Mouse (Mus musculus) liver, adult 2 months (tissue): ENCODE measurements at regions not wholly inside any gene's neighbourhood (a gene's known extent, or its start where the extent isn't known, plus 50 kb on each side); places are given as distances from the start of the nearest gene placed in this dataset.

Experiments
- DNase-seq: peaks from one replicate; pipeline ENCODE4 v3.0.0-alpha.2; 2011; ENCODE audit warnings: low read depth, low spot score; ENCODE audit errors: extremely low read depth
- H3K27ac ChIP-seq: fragments of 200-500 bp; replicated peaks from 2 replicates; pipeline ENCODE4 v1.5.1; 2012; ENCODE audit warnings: low read depth, mild to moderate bottlenecking, control low read depth, inconsistent platforms, low read length; ENCODE audit not compliant: insufficient read depth
- H3K27me3 ChIP-seq: fragments of 200-500 bp; 2 replicates; pipeline ENCODE4 v1.6.1; 2012; ENCODE audit warnings: mild to moderate bottlenecking, moderate library complexity, low read length, inconsistent platforms; ENCODE audit not compliant: control insufficient read depth, insufficient read depth
- H3K36me3 ChIP-seq: fragments of 200-500 bp; 2 replicates; pipeline ENCODE4 v1.6.1; 2012; ENCODE audit warnings: low read length, inconsistent platforms; ENCODE audit not compliant: control insufficient read depth, insufficient read depth
- H3K4me1 ChIP-seq: fragments of 200-500 bp; 2 replicates; pipeline ENCODE4 v1.6.1; 2011; ENCODE audit warnings: low read length; ENCODE audit not compliant: control insufficient read depth, insufficient read depth
- H3K4me3 ChIP-seq: fragments of 200-500 bp; 2 replicates; pipeline ENCODE4 v1.5.1; 2011; ENCODE audit warnings: low read depth, mild to moderate bottlenecking, control low read depth, low read length, moderate library complexity; ENCODE audit not compliant: insufficient read depth
- H3K79me2 ChIP-seq: fragments of 200-500 bp; 2 replicates; pipeline ENCODE4 v1.6.1; 2012; ENCODE audit warnings: inconsistent platforms, mild to moderate bottlenecking, low read length, moderate library complexity; ENCODE audit not compliant: control insufficient read depth, insufficient read depth
- H3K9ac ChIP-seq: fragments of 200-500 bp; 2 replicates; pipeline ENCODE4 v1.6.1; 2012; ENCODE audit warnings: low read depth, mild to moderate bottlenecking, control low read depth, inconsistent platforms, low read length
- CTCF ChIP-seq: fragments of 200-500 bp; IDR thresholded peaks from 2 replicates; pipeline ENCODE4 v1.5.1; 2011; ENCODE audit warnings: low read depth, low read length, control low read depth
- POLR2A ChIP-seq: fragments of 200-500 bp; IDR thresholded peaks from 2 replicates; pipeline ENCODE4 v1.6.1; 2011; ENCODE audit warnings: low read length, control low read depth; ENCODE audit not compliant: insufficient read depth; ENCODE audit errors: extremely low read depth
- WGBS: fragments of 180-500 bp; shearing (Covaris S2); methylation state at CpG from one replicate; pipeline ENCODE4 v1.1.7; 2018; 5-methylcytosine and 5-hydroxymethylcytosine counted together

- Histone ChIP-seq H3K27ac (no peak overlapping the region), H3K4me1 (0 out of 2 replicates have a peak, but pooled peaks cover 2% of the 10 kb centered on the region), H3K9ac (no peak overlapping the region), H3K4me3 (no peak overlapping the region), H3K79me2 (no peaks in the 10 kb centered on the region), H3K27me3 (no peaks in the 10 kb centered on the region), H3K36me3 (no peaks in the 10 kb centered on the region)
- TF ChIP-seq CTCF (no peak), POLR2A (no peak)
- no peak for DNase-seq
- WGBS = 85% methylated on average over 2 of the region's 2 CpGs
Observed at GRCm38 (mm10) chr6:94865498-94865897, 165.5 kb upstream of the Lrig1 start.

GRCm38 (mm10) chr6:94858121-94858621 lies 158.2 kb upstream of the Lrig1 start:
- Histone ChIP-seq H3K4me1 (no peaks in the 10 kb centered on the region), H3K27ac (no peak overlapping the region), H3K27me3 (no peaks in the 10 kb centered on the region), H3K4me3 (no peak overlapping the region), H3K79me2 (no peaks in the 10 kb centered on the region), H3K9ac (no peak overlapping the region), H3K36me3 (no peaks in the 10 kb centered on the region)
- WGBS = 87% methylated on average over 5 of the region's 5 CpGs
- no peak for DNase-seq
- TF ChIP-seq CTCF (no peak), POLR2A (no peak)

- Histone ChIP-seq H3K27ac (no peak overlapping the region), H3K79me2 (no peaks in the 10 kb centered on the region), H3K4me1 (no peaks in the 10 kb centered on the region), H3K27me3 (no peaks in the 10 kb centered on the region), H3K36me3 (no peaks in the 10 kb centered on the region), H3K9ac (no peak overlapping the region), H3K4me3 (no peak overlapping the region)
- TF ChIP-seq POLR2A (no peak), CTCF (no peak)
- no peak for DNase-seq
- 71% methylated on average over 5 of the region's 5 CpGs for WGBS
Observed at GRCm38 (mm10) chr6:94850121-94850520, 150.2 kb upstream of the Lrig1 start.

- Histone ChIP-seq H3K36me3 (no peaks in the 10 kb centered on the region), H3K4me1 (no peaks in the 10 kb centered on the region), H3K27me3 (no peaks in the 10 kb centered on the region), H3K79me2 (no peaks in the 10 kb centered on the region), H3K4me3 (no peak overlapping the region), H3K9ac (no peak overlapping the region), H3K27ac (no peak overlapping the region)
- no peak for TF ChIP-seq POLR2A
- no peak for TF ChIP-seq CTCF
- 91% methylated on average over 3 of the region's 3 CpGs for WGBS
- DNase-seq = no peak
Observed at GRCm38 (mm10) chr6:94849533-94849932, 149.6 kb upstream of the Lrig1 start.

- Histone ChIP-seq H3K4me3 (no peak overlapping the region), H3K4me1 (no peaks in the 10 kb centered on the region), H3K27me3 (no peaks in the 10 kb centered on the region), H3K36me3 (no peaks in the 10 kb centered on the region), H3K79me2 (no peaks in the 10 kb centered on the region), H3K9ac (no peak overlapping the region), H3K27ac (no peak overlapping the region)
- TF ChIP-seq CTCF = no peak
- no peak for TF ChIP-seq POLR2A
- DNase-seq = no peak
- 86% methylated on average over 1 of the region's 1 CpGs for WGBS
Observed at GRCm38 (mm10) chr6:94848437-94848836, 148.5 kb upstream of the Lrig1 start.

- WGBS = 77% methylated on average over 6 of the region's 6 CpGs
- no peak for TF ChIP-seq CTCF
- TF ChIP-seq POLR2A = no peak
- no peak for DNase-seq
- Histone ChIP-seq H3K27me3 (no peaks in the 10 kb centered on the region), H3K4me3 (no peak overlapping the region), H3K4me1 (no peaks in the 10 kb centered on the region), H3K27ac (no peak overlapping the region), H3K9ac (no peak overlapping the region), H3K36me3 (no peaks in the 10 kb centered on the region), H3K79me2 (no peaks in the 10 kb centered on the region)
Observed at GRCm38 (mm10) chr6:94845821-94846220, 145.9 kb upstream of the Lrig1 start.
